Mouse (Mus musculus): ENCODE data around the gene Chchd2.
A peak's percentile ranks its signal among the peaks of the same experiment; 100 is the strongest.

Gene Chchd2

DNA sequence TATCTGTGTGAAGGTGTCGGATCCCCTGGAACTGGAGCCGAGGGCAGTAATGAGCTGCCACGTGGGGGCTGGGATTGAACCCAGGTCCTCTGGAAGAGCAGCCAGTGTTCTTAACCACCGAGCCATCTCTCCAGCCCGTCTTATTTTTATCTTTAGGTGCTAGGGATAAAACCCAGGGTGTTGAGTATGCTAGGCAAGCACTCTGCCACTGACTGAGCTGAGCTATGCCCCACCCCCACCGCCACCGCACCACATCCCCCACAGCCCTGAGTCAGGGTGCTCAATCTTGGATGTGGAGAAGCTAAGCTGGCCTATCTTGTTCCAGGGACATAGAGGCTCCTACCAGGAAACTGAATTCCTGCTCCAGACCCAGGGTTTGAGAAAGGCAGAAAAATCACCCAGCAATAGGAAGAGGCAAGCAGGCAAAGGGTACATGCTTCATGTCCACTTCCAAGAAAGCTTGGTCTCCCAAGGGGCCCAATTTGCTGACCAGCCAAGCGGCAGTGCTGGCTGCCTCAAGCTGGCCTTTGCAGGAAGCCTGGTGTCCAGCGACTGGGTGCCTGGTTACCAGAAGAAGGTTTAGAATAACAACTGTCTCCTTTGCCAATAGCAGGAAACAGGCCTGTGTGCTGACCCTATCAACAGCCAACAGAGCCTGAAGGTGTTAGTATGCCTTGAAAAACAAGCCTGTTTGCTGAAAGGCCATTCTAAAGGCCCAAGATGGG, 9.4 kb downstream of the Chchd2 start:
- peak; percentile 27 for DNase-seq

DNA sequence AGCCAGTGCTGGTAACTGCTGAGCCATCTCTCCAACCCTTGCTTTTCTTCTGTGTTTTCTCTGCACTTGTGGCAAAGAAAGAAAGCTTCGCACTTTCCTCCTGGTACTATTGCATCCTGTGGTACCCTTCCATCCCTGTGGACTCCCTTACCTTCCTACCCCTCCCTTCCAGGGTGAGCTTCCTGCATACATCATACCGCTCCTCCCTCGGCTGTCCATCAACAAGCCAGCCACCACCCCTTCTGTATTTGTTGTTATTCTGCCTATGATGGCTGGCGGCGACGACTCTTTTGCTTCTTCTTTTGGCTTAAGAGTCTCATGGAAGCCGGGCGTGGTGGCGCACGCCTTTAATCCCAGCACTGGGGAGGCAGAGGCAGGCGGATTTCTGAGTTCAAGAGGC, 12.2 kb downstream of the Chchd2 start:
- no peak for DNase-seq

DNA sequence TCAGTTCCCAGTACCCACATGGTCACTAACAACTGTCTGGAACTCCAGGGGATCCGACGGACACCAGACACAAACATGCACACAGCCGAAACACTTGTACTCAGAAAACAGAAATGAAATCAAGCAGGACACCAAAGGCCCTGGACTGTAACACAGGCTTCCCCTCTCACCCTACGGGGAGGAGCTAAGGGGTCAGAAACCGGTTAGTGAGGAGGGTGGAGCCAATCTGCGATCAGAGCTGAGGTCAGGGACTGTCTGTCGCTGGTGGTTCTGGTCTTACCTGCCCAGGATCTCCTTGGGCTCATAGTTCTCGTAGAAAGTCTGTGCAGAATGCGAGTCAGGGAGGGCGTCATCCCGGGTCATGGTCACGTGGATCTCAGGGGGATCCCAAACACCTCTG, 13.3 kb downstream of the Chchd2 start:
- no peak for DNase-seq

GRCm38 (mm10) chr5:129871238-129871637, 16.0 kb downstream of the Chchd2 start:
- DNase-seq, result no peak

- DNase-seq, result no peak
Measured at GRCm38 (mm10) chr5:129869238-129869995, 17.9 kb downstream of the Chchd2 start.

- DNase-seq, result no peak
Measured at GRCm38 (mm10) chr5:129865841-129866240, 21.4 kb downstream of the Chchd2 start.

DNA sequence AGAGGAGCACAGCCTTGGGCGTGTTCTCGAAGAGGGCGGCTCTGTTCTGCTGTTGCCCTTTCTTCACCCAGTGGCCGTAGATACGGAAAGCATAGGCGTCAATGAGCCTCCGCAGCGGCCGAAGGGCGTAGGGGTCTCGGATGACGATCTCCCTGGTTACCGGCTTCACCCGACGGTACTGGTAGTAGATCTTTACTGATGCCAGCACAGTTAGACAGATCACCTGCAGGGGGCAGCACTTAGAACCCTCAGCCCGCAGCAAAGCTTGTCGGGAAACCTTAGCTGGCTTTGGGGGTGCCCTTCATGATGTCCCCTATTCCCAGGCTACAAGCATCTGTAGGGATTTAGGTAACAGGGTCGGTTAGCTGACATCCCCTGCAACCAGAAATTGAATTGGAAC, 22.8 kb downstream of the Chchd2 start:
- DNase-seq, result no peak

- DNase-seq, result no peak
Measured at GRCm38 (mm10) chr5:129862325-129862724, 24.9 kb downstream of the Chchd2 start.

GRCm38 (mm10) chr5:129856414-129856813, 30.9 kb downstream of the Chchd2 start:
- no peak for DNase-seq

- DNase-seq, result no peak
Measured at GRCm38 (mm10) chr5:129855163-129855562, 32.1 kb downstream of the Chchd2 start.

GRCm38 (mm10) chr5:129847558-129847820, 39.8 kb downstream of the Chchd2 start:
- no peak for DNase-seq

- peak; percentile 97 for DNase-seq
Measured at GRCm38 (mm10) chr5:129846752-129847557, 40.3 kb downstream of the Chchd2 start, which contains the start of gene Sumf2. TSS of gene Sumf2 (plus strand) at chr5:129846986.

- no peak for DNase-seq
Measured at GRCm38 (mm10) chr5:129844848-129845247, 42.4 kb downstream of the Chchd2 start.

All from right cerebral cortex, adult 18-20 months (tissue).